Mouse (Mus musculus): ENCODE data around the gene Pld2.
A peak's percentile ranks its signal among the peaks of the same experiment; 100 is the strongest.
"Not testable (repeated sequence)": the region's sequence is repeated elsewhere in the genome, so short reads cannot be mapped to it uniquely, and the experiment has no call there.

Gene Pld2

DNA sequence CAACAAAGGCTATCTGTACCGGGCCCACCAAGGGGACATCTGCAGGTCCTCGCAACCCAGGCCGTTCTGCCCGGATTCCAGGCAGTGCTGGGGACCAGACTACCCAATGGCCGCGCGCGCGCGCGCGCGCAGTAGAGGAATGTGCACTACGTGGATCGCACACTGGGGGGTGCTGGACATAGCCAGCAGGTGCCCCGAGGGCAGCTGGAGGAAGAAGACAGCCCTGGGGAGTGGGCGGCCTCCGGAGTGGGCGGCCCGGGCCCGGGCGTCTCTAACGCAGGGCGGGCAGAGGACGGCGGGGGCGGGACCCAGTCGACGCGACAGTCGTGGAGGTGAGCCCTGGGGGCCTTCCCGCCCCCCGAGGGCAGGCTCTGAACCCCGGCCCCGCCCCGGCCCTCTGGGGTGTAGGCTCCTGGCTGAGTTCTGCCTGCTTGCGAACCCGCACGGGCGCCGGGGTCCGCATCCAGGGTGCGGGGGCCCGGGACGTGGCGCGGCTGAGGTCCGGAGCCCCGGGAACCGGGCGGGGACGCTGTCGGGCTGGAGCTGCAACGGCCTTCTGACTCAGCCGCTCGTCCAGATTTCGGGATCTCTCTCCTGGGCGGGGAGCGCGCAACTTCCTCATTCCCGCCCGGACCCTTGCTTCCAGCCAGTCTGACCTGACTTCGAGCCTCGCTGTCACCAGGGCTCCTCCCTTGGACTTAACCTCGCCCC, at the start of gene Pld2:
TSS of gene Pld2 (plus strand) at position 188 of the 711 bp plus-strand sequence.
- DNase-seq, result peak; percentile 87

GRCm38 (mm10) chr11:70499566-70500475, 40.0 kb upstream of the Pld2 start:
- peak; percentile 46 for DNase-seq

DNA sequence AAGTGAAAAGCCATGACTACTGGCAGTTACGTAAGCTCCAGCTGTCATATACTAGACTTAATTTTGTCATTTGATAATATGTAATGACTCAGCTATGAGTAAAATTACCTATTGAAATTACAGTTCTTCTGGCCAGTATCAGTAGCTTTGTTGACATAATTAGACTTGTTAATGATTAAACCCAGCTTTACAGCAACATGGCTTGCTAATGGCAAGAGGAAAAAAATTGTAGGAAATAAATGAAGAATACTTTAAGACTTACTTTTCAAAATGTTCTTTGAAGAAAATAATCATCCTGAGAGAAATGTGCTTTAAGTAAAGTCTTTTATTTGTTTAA, 39.4 kb upstream of the Pld2 start:
- DNase-seq, result no peak

GRCm38 (mm10) chr11:70502018-70502417, 37.8 kb upstream of the Pld2 start:
- no peak for DNase-seq

DNA sequence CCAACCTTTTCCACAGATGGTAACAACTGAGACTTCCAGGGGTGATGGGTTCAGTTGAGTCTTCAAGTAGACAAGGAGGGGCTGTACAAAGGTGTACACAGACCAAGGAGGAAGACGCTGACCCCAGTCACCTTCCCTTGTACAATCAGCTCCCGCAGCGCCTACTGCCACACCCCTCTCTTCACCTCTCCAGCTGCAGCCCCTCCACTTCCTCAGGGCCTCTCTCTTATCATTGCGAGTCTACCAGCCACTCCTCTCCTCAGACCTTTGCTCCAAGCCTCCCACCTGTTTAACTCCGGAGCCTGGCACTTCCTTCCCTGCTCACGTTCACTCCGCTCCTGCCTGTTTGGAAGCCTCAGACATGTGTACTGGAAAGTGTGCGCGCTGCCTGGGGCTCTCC, 34.9 kb upstream of the Pld2 start, which contains the start of gene Tm4sf5:
TSS of gene Tm4sf5 (plus strand) at position 275 of the 400 bp plus-strand sequence.
- no peak for DNase-seq

DNA sequence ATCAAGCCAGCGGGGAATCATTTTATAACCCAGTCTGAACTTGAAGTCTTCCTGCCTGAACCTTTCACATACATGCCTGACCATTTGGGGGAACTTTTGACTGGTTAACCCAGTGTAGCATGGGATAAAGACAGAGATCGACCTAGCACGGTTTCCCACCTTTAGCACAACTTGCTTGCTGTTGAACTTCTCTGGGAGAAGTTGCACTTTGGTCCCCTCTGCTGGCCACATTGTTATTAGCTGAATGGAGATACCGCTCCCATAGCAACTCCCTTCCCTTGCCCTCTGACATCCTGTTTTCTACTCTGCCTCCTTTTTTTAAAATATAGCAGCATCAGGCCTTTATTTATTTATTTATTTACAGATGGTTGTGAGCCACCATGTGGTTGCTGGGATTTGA, 33.5 kb upstream of the Pld2 start:
- peak; percentile 80 for DNase-seq

DNA sequence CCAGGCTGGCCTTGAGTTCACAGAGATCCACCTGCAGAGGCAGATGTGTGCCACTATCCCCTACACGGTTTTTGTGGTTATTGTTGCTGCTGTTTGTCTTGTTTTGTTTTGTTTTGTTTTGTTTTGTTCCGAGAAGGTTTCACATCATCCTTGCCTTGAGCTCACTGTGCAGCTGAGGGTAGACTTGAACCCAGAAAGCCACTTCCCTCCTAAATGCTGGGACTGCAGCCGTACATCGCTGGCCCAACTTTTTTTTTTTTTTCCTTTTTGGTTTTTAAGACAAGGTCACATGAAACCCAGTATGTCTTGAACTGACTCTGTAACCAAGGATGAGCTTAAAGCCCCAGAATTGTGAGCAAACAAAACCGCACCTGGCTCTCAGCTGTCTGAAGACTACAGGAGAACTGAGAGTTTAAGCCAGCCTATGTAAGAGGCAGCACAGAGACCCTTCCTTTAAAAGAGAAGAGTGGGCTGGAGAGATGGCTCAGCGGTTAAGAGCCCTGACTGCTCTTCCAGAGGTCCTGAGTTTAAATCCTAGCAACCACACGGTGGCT, 32.8 kb upstream of the Pld2 start:
- no peak for DNase-seq

DNA sequence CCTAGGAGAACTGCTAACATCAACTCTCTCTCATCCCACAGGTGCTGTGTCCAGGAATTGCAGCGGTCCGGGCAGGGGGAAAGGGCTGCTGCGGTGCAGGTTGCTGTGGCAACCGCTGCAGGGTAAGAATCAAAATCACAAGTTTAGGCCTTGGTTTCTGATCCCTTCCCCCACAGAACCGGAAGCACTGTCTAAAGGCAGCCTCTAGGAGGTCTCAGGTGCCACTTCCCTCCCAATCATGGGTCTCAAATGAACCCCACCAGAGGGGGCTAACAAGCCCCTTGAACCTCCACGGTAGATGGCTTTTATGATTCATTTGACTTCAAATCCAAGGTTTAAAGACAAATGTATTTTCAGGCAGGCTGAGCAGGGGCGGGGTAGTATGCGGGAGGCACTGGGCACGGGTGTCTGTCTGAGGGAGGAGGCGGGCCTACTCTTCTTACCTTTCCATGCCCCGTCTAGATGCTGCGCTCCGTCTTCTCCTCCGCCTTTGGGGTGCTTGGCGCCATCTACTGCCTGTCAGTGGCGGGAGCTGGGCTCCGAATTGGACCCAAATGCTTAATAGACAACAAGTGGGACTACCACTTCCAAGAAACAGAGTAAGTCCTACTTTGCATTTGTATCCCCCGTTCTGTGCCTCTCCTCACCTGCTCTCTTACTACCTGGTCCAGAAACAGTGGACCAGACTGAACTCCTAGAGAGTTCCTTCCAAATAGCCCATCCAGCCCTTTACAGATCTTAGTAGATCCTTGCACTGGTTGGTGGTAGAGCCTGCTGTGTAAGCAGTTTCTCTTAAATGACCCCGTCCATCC, 29.9 kb upstream of the Pld2 start:
- DNase-seq, result peak; percentile 52

- no peak for DNase-seq
Measured at GRCm38 (mm10) chr11:70511242-70511641, 28.6 kb upstream of the Pld2 start.

- DNase-seq, result no peak
Measured at GRCm38 (mm10) chr11:70511825-70512224, 28.0 kb upstream of the Pld2 start.

DNA sequence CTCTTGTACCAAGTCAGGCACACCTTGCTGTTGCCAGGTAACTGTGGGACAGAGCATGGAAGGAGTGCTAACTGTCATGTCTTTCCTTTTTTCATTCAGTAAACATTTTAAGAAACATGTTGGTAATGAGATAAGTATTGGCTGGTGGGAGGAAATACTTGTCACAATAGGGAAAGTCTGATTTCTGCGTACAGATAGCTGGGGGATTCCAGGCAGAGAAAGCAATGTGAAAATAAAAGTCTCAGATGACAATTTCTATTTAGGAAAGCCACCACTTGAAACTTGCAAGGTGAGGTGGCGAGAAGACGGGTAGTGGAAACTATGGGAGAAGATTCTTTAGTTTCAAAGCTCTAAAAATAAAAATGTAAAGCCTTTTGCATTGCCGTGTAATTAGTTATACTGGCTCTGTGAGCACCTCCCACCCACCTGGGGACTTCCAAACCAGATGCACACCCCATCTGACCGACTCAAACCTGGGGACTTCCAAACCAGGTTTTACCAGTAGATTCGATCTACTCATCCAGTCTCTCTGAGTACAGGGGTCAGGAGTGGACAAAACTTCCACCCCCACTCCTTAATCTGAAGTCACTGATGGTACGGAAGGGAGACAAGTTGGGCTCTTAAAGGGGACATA, 27.0 kb upstream of the Pld2 start:
- DNase-seq, result no peak

DNA sequence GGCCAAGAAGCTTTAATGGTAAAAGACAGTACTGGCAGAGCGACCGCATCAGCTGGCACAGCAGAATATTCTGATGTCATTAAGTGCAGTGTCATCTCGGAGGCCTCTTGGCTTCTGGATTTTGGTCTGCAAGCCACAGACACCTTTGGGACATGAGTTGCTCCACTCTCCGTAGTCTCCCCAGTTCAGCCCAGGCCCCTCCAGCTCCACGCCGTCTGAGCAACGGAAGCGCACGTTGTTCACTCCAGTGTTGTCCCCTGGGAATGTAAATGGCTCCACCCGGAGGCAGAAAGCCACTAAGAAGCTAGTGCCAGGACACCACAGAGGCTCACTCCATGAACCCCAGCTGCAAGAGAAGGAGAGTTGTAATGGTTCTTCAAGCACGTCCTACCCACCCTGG, 26.3 kb upstream of the Pld2 start:
- no peak for DNase-seq

DNA sequence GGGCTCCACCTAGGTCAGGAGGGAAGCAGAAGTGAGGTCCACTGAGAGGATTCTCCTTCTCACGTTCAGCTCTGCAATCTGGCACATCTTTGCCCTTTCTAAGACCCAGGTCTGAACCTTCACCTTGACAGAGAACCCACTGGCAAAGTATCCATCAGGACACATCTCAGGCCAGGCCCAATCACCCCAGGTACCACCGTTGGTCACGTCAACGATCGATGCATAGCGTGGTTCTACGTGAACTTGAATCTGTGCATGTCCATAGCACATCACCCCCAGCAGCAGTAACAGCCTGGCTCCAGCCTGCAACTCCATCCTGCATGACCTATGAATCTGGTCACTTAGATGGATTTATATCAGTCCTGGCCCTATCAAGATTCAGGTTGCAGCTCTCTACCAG, 25.6 kb upstream of the Pld2 start, which contains the start of gene Vmo1:
TSS of gene Vmo1 (minus strand) at position 329 of the 400 bp plus-strand sequence.
- DNase-seq, result no peak

DNA sequence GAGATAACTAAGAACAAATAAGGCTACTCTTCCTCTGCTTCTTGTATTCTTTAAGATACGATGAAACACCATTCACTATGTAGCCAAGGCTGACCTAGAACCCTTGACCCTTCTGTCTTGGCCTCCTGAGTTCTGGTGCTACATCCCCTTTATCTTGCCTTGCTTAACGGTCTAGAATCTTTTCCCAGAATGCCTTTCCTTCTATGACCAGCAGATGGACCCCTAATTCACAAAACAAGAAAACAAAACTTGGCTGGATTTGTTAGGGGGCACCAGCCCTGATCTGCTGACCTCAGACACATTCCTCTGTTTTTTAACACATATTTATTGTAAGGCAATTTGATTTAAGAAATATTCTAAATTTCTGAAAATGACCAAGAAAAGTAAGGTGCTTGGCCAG, 23.5 kb upstream of the Pld2 start:
- peak; percentile 31 for DNase-seq

GRCm38 (mm10) chr11:70518436-70518835, 21.4 kb upstream of the Pld2 start:
- DNase-seq, result no peak

- no peak for DNase-seq
Measured at GRCm38 (mm10) chr11:70518923-70519322, 20.9 kb upstream of the Pld2 start, which contains the start of gene Gltpd2. Gltpd2 (plus strand) TSS chr11:70519196.

- DNase-seq, result peak; percentile 52
Measured at GRCm38 (mm10) chr11:70520178-70520769, 19.6 kb upstream of the Pld2 start.

DNA sequence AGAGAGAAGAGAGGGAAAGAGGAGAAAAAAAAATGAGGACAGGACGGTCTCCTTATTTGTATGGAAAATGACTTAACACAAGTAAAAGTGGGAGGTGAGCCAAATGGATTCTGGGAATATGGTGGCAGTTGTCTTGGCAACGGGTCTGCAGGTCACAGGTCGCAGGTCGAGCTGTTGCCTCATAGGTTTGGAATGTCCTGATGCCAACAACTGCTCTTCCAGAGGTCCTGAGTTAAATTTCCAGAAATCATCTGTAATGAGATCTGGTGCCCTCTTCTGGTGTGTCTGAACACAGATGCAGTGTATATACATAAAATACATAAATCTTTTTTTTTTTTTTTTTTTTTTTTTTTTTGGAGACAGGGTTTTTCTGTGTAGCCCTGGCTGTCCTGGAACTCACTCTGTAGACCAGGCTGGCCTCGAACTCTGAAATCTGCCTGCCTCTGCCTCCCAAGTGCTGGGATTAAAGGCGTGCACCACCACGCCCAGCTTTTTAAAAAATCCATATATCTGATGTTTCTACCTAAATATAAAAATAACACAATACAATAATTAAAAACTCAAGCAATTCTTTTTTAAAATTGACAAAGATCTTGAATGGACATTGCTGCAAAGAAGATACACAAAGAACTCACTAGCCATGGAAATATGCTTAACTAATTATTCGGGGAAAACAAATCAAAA, 16.4 kb upstream of the Pld2 start:
- not testable (repeated sequence) for DNase-seq

DNA sequence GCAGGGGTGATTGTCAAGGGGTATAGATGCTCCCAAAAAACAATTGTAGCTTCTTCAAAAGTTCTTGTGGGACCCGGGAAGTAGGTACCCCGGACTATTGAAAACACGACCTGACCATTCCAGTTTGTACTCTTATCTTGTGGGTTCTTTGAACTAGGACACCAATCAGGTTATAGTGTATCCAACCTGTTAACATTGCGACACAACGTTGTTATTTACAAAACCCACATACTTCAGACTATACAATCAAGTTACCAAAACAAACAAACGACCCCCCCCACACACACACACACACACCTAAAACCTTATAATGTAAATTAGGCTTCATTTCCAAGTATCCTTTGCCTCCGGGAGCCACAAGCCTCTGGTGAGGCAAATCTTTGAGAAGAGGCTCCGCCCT, 15.1 kb upstream of the Pld2 start:
- DNase-seq, result no peak

DNA sequence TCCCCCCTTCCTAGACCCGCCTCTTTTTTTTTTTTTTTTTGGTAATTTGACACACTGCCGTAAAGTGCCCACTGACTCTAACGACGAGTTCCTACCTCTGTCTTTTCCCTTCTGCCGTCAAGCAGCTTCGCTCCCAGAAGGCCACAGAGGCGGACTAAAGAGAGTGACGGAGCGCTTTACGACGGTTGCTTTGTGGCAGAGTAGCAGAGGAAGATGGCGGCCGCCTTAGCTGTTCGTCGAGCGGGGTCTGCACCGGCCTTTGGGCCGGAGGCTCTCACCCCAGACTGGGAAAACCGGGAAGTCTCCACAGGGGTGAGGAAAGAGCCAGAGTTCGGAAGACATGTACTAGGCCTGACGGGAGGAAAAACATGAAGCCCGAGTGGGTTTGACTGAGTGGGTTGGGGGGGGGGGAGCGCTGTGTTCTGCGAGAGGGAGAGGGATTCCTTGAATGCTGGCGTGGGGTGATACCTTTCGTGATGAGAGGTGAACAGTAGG, 14.6 kb upstream of the Pld2 start, which contains the start of gene Psmb6:
TSS of gene Psmb6 (plus strand) at position 184 of the 495 bp plus-strand sequence.
- peak; percentile 90 for DNase-seq

DNA sequence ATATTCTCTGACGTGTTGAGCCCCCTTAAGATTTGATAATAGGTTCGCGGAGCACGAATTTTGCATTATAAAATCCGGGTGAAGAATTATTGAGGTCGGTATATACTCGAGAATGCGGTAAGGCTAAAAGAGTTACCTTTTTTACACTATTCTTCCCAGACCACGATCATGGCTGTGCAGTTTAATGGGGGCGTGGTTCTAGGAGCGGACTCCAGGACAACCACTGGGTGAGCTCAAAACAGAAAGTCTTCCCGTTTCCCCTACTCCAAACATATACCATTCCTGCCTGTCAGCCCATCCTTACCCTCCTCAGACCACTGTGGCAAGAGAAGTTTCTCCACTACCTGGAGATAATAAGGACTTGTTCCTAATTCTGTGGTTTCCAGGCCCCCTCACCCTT, 14.1 kb upstream of the Pld2 start:
- DNase-seq, result no peak
